Mouse (Mus musculus) midbrain, embryonic 16.5 days (tissue): ENCODE measurements around the gene Olfr812. TPM values are rescaled to one million over a fixed set of nuclear protein-coding genes. Genes with fewer than 3 reads are reported as not detected.

ENCODE experiments used
- polyA plus RNA-seq: library from polyadenylated mRNA; unstranded; fragments of >200 nt; fragmentation: Nextera tagmentation; extraction: Ambion mirVana; gene quantifications from 2 replicates; pipeline ENCODE4 v1.2.1, GENCODE M21; 2015

The Olfr812 gene
- polyA plus RNA-seq, 1 experiment from 2014 or later: not detected

Other genes with a start within 250 kb of the Olfr812 start
- not detected in 2 replicates for gene Olfr796, start 233.5 kb downstream of the Olfr812 start, polyA plus RNA-seq
- gene Olfr798, start 218.2 kb downstream of the Olfr812 start, polyA plus RNA-seq: not detected in 2 replicates
- not detected in 2 replicates for gene Olfr799, start 208.6 kb downstream of the Olfr812 start, polyA plus RNA-seq
- not detected in 2 replicates for gene Olfr800, start 188.4 kb downstream of the Olfr812 start, polyA plus RNA-seq
- not detected in 2 replicates for gene Olfr801, start 172.2 kb downstream of the Olfr812 start, polyA plus RNA-seq
- 0.05 TPM in 1 of 2 replicates, not detected in the other for gene Olfr802, start 157.9 kb downstream of the Olfr812 start, polyA plus RNA-seq
- gene Olfr803, start 151.8 kb downstream of the Olfr812 start, polyA plus RNA-seq: not detected in 2 replicates
- gene Olfr804, start 142.9 kb downstream of the Olfr812 start, polyA plus RNA-seq: not detected in 2 replicates
- gene Olfr805, start 116.7 kb downstream of the Olfr812 start, polyA plus RNA-seq: not detected in 2 replicates
- gene Olfr806, start 104.2 kb downstream of the Olfr812 start, polyA plus RNA-seq: not detected in 2 replicates
- not detected in 2 replicates for gene Olfr807, start 88.3 kb downstream of the Olfr812 start, polyA plus RNA-seq
- not detected in 2 replicates for gene Olfr808, start 80.6 kb downstream of the Olfr812 start, polyA plus RNA-seq
- gene Olfr809, start 71.5 kb downstream of the Olfr812 start, polyA plus RNA-seq: not detected in 2 replicates
- not detected in 2 replicates for gene Olfr810, start 51.2 kb downstream of the Olfr812 start, polyA plus RNA-seq
- not detected in 2 replicates for gene Olfr811, start 41.7 kb downstream of the Olfr812 start, polyA plus RNA-seq
- gene Olfr813, start 9.3 kb upstream of the Olfr812 start, polyA plus RNA-seq: not detected in 2 replicates
- not detected in 2 replicates for gene Olfr814, start 33.8 kb upstream of the Olfr812 start, polyA plus RNA-seq
- not detected in 2 replicates for gene Olfr815, start 59.8 kb upstream of the Olfr812 start, polyA plus RNA-seq
- gene Olfr816, start 69.5 kb upstream of the Olfr812 start, polyA plus RNA-seq: not detected in 2 replicates
- gene Olfr818, start 103.0 kb upstream of the Olfr812 start, polyA plus RNA-seq: not detected in 2 replicates
- not detected in 2 replicates for gene Olfr819, start 121.2 kb upstream of the Olfr812 start, polyA plus RNA-seq
- not detected in 2 replicates for gene Olfr247, start 130.0 kb upstream of the Olfr812 start, polyA plus RNA-seq
- gene Gm10310, start 139.0 kb upstream of the Olfr812 start, polyA plus RNA-seq: not detected in 2 replicates
- gene Olfr820, start 166.5 kb upstream of the Olfr812 start, polyA plus RNA-seq: not detected in 2 replicates
- not detected in 2 replicates for gene Olfr821, start 184.3 kb upstream of the Olfr812 start, polyA plus RNA-seq
- gene Olfr822, start 225.1 kb upstream of the Olfr812 start, polyA plus RNA-seq: not detected in 2 replicates